Mouse (Mus musculus) spleen, postnatal 14 days (tissue): ENCODE data around the gene Pth1r.
A peak's percentile ranks its signal among the peaks of the same experiment; 100 is the strongest.

Source experiments
- DNase-seq, 2 experiments: peaks; one replicate each; pipeline ENCODE4 v3.0.0; 2021 to 2022; ENCODE audit warnings: low spot score in 2 of 2

Gene Pth1r

DNA sequence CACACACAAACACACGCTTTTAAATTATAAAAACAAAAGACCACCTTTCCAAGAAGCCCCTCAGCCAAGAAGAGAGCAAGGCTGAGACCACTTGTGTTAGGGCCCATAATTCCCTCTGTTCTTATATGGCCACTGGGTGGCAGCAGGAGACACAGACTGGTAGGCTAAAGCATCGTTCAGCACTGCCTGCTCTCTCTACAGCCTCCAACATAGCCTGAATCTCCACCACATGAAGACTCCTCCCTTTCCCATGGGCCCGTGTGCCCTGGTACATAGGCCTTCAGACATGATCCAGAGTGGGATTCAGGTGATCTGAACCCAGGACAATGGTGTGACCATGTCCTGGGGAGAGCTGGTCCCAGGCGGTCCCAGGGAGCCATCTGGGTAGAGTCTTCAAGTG lies 30.2 kb downstream of the Pth1r start:
- no peak for DNase-seq

DNA sequence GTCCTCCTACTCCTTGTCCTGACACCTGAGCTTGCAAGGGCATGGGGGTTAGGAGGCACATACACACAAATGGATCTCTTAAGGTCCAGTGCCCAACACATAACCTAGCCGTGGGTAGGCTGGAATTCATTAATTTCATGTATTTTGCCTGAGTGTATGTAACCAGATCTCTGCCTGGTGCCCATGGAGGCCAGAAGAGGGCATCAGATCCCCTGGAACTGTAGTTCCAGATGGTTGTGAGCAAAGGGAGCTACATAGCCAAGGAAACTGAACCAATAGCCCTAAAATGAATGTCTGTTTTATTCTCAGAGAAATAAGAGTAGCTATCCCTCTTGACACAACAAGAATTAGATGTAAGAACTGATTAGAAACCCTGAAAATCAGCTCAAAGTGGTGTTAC lies 31.5 kb downstream of the Pth1r start:
- no peak for DNase-seq

DNA sequence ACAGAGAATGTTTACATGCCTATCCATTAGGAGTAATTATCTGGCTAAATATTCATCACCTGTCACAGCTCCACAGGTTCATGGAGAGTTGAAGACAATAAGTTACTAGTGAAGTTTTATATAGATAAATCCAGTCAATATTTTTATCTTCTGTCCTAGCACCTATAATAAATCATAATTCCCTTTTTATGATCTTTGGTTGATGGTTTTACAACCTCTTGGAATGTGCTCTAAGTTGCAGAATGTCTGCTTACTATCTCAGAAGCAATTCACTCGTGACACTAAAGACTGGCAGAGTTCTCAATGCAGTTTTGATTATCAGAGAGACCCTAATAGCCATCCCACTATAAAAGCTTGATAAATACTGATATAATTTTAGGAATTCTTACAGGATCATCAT lies 33.6 kb downstream of the Pth1r start:
- no peak for DNase-seq

DNA sequence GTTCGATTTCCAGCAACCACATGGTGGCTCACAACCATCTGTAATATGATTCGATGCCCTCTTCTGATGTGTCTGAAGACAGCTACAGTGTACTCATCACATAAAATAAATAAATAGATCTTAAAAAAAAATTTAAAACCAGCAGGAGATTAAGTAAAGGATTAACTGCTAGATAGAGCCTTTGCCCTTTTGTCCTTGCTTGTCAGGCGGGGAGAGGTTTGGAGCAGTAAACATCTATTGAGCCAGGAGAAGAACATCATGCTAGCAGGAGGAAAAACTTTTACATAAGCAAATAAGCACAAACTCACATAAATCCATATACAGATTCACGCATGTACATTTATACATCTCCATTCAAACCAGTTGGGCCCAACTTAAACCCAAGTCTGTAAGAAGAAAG lies 34.4 kb downstream of the Pth1r start:
- no peak for DNase-seq

DNA sequence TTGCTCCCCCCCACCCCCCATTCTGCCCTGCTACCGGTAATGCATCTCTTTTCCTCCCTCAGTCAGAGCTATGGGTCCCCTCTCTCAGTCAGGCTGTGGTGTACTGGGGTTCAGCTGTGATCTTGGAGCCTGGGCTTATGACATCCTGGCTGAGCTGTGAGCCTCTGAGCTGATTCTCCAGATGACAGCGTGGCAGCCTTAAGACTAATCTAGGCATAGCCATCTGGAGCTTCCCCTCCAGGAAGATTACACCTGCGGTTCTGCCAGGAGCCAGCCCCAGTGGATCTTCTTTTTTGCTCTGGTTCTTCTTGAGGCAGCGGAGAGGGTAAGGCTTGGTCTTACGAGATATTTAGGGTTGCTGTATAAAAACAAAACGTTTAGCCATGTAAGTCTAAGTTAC lies 34.9 kb downstream of the Pth1r start:
- DNase-seq, result no peak

DNA sequence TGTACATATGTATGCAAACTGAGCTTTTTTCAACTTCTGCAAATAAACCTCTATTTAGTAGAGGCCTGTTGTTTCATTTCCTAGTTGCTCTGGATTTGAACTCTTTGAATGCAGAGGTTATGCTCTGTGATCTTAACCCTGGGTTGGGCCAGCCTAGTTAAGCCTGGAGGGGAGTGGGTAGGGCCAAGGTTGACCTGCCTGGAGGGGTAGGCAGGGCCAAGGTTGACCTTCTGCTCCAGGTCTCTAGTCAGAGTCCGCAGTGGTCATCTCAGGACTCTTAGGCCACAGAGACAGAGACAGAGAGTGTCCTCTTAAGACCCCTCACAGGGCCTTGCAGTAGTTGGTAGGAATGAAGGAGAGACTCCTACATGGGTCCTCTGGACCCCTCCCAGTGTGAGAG lies 35.4 kb downstream of the Pth1r start:
- no peak for DNase-seq

DNA sequence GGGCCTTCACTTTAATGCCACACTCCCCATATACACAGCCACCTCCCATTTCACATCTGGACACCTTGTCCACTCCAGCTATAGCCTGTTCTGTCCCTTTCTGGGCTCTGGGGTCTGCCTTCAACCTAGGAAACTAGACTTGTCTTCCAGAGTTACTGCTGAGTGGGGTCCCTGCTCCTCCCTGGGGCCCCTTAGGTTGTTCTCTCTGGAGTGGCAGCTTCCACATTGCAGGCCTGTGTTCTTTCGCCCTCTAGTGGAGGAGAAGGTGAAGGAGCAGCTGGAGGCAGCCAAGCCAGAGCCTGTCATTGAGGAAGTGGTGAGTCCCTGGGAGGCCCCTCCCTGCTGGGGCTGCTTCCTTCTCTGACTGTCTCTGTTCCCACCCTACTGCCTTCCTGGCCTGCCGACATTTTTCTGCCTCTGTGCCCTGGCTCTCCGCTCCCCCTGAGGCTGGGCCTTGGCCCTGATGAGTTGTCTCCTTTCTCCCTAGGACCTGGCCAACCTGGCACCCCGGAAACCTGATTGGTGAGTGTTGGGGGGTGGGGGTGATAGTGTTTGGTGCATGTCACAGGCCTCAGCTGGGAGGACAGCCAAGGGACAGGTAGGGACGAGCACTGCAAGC lies 37.2 kb downstream of the Pth1r start:
- DNase-seq, result peak; percentile 54 to 75

DNA sequence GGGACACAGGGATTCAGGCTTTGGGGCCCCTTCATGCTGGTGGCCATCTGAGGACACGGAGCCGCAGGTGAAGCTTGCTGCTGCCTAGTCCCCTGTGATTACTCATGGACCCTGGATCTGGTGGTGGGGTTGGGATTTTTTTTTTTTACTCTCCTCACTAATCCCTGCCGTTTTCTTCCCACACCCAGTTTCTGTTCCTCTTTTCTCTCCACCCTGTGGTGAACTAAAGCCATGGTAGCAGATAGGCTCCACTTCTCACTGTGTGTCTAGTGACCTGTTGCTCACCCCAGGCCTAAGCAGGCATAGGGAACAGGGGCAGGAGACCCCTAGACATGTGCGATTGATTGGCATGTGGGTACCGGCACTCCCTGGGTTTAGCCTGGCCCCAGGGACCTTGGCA lies 40.2 kb downstream of the Pth1r start:
- no peak for DNase-seq

DNA sequence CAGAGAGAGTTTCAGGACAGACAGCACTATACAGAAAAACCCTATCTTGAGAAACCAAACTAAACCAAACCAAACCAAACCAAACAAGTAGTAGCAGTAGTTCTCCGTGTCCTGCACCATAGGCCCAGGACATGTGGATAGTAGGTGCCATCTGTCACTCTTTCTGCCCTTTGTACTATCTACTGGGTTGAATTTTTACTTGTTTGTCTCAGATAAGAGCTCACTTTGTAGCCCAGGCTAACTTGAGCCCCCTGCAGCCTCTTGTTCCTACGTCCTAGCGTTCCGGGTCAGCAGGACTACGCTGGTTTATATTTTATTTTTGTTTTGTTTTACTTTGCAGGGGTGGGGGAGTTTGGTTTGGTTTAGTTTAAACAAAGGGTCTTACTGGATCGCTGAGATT lies 43.0 kb downstream of the Pth1r start:
- DNase-seq, result no peak

DNA sequence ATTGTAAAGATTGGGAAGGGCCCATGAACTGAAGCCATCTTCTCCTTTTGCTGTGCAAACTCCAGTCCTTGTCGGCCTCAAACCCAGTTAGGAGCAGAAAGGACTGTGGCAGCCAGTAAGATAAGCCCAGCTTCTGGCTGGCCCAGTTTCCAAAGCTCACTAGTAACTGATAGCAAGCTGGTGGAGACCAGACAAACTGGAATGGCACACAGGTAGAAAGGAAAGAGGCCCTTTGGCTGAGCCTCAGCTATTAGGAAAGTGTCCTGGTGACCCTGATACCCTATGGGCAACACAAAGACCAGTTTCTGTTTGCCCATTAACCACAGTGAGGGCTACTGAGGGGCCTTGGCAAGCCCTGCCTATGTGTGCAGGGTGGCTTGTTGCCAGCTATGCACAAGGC lies 44.1 kb downstream of the Pth1r start:
- no peak for DNase-seq

DNA sequence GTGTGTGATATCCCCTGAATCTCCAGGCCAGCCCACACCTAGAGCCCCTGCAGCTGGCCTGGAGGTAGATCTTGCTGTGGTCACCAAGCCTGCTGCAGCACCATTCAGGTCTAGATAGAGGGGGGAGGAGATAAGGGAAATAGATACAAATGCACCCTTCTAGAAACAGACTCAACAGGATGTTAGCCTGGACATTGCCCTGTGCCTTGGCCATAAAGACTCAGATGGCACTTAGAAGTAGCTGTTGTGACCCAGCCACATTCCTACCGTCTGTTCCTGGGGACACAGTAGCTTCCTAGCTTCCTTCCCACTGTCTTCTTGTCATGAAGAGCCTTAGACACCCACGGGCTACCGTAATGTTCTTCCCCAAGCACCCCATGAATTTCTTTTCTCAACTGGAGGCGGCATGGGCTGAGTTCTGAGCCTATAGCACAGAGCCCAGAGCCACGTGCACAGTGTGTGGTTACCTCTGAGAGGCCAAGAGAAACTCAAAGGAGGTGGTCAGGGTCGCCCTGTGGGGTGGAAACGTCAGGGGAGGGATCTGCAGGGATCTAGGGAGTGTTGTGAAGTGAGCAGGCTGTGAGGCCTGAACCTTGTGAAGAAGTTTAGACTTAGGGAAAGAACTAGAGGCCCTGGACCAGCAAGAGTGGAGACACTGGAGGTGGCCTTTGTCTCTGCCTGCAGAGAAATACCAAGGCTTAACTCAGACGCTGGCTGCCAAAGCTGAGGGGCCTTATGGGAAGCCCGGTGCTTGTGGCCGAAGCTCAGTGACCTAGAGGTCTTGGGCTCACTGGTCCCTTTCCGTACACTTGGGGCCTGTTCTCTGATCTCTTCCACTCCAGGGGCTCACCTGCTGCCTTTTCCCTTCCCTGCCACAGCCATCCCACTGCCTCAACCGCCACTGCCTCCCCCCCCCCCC lies 45.6 kb downstream of the Pth1r start:
- DNase-seq, result no peak

DNA sequence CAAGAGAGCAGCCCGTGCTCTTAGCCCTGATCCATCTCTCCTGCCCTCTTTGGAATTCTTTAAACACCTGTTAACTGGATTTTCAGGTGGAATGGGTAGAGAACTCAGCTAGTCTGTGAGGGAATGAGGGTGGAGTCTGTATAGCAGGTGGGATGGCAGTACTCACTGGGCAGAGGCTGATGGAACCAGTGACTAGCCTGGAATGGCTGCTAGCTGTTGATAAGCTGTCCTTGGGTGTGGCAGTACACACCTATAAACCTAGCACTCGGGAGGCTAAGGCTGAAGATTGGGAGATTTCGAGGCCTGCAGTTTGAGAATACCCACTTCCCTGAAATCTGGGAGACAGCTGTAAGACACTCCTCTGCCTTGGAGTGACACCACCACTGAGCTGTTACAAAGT lies 47.4 kb downstream of the Pth1r start:
- no peak for DNase-seq

DNA sequence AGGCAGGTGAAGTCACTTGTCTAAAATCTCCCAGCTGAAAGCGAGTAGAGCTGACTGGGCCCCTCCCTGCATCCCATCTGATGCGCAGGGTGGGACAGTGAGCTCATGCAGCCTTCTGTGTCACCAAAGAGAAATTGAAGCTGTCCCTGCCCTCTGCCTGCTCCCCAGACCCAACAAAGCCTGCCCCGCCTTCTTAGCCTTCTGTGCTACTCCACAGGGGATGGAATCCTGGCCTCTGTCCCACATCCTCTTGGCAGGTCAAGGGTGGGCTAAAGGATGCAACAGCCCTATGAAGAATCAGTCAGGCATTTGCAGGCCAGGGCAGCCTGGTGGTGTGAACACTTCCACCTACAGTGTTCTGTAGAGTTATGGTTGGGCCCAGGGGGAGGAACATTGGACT lies 49.5 kb downstream of the Pth1r start:
- DNase-seq, result no peak

DNA sequence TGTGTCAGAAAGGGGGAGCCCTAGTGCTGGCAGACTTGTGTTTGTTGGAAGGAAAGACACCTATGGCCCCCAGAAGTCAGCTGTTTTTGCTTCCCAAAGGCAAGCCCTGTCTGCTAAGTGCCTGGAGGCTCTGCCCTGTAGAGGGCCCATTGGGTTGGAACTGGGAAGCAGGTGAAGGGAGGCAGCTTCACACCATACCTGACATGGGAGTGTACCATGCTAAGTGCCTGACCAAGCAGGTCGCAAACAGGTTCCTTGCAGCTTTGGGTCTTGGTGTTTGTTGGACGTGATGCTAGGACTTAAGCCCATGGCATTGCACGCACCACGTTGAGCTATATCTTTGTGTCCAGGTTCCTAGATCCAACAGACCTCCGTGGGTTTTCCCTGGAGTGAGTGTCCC lies 50.5 kb downstream of the Pth1r start:
- DNase-seq, result no peak

DNA sequence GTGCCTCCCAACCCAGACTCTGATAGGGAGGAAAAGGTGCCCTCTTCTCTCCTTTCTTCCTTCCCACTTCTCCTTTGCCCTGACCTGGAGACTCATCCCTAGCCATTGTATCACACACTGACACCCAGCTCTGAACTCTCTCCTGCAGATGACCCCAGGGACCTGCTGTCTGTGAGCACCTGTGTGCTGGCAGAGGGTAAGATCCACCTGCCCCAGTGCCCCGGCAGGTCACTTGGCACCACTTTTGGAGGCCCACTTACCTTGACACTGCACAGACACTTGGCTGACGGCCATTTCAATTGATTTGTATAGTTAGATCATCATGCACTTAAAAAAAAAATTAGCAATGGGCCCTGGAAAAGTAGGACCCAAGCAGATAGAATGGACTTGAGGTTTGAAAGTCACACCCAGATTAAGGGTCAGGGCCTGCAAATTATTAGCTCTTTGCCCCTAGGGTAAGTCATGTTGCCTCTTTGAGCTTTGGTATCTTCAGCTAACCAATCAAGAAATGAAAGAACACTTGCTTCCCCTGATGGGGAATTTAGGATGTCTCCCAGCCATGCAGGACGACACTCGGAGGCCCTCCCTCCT lies 51.7 kb downstream of the Pth1r start:
- no peak for DNase-seq

DNA sequence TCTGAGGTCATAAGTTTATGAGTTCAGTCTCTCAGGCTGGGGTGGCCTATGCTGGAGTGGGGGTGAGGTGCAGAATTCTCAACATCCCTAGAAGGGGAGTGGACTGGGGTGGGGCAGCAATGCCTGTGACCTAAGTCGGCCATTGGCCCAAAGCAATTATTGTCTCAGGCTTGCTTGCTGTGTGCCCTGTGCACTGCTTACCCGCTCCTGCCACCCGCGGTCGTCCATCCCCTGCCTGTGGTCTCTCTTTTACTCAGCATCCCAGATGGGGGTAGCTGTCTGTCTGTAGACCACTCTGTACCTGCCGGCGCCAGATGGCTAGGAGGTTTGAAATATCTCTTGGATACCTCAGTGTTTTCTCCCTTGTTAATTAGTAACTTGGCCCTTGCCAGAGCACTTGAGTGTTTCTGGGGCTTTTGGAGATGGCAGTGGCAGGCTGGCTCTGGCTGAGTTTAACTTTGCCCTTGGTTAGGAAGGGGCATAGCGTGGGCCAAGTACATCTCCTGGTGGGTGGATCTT lies 57.6 kb downstream of the Pth1r start:
- no peak for DNase-seq

DNA sequence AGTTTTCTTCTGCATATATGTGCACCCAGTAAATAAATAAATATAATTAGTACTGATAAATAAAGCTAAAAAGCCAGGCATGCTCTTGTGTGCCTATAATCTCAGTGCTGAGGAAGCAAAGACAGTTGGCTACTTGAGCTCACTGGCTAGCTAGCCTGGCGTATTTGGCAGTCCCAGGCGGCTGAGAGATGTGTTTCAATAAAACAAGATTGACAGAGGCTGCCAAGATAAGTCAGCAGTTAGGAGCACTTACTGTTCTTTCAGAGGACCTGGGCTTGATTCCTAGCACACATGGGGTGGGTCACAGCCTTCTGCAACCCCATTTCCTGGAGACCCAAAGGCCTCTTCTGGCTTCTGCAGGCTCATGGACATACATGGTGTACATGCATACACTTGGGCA lies 59.1 kb downstream of the Pth1r start:
- no peak for DNase-seq

DNA sequence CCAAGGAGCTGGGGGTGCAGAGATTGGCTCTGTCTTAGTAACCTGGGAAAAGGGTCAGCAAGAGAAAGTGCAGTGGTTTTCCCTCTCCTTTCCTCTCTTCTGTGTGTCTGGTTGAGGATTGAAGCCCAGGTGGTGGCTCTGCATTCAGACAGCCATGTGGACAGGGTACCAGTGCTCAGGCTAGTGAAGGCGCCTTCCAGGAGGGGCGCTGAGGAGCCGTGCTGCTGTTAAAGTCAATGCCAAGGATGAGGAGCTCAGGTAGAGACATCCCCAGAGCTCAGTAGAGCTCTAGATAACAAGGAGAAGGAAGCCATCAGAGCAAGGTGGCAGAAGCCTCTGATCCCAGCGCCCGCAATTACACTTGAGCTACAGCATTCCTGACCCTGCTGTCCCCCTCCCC lies 59.9 kb downstream of the Pth1r start:
- DNase-seq, result no peak

DNA sequence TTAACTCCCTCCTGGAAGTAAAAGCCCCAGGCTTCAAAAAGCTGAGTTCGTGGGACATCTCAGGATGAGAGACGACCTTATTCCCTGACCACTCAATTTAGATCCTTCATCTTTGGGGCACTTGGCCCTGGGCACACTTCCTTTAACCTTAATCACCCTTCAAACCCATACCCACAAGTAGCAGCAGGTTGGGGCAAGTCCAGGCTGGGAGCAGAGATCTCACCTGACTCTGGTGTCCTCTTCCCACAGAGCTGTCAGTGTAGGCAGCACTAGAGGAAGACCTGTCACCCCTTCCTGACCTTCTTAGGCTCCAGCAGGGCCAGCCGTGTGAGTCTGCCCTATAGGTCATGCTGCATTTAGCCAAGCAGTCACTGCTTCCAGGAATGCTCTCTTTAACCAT lies 60.5 kb downstream of the Pth1r start:
- DNase-seq, result no peak

DNA sequence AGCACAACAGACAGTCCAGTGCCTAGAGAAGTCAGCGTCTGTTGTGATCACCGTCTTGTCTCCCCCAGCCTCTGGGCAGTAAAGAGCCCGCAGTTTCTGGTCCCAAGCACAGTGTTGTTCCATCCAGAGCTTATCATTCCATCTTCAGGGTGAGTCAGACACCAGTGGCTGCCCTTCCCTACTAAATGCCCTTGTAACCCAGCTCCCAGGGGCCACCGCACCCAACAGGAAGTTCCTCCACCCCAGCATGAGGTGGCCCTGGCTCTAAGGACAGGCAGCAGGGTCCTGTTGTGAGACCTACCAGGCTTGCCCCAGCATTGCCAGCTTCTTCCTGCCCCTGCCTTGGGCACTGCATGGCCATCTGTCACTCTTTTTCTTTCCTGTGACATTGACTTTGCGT lies 61.4 kb downstream of the Pth1r start:
- DNase-seq, result no peak

DNA sequence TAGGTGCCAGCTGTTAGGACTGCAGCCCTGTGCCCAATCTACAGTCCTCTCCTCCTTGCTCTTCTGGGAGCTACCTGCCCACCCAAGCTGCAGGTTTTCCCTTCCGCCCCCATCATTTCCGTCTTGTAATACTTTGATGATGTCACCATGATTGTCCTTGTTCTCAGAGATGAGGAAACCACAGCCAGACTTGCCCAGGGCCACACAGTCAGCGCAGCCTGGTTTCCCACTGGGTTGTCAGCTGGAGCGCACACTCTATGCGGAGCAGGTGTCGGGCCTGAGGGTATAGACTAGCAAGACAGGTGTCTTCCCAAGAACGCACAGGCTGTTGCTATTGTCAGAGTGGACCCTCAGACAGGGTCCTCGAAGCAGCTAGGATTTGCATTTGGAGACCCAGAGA lies 61.8 kb downstream of the Pth1r start:
- no peak for DNase-seq

DNA sequence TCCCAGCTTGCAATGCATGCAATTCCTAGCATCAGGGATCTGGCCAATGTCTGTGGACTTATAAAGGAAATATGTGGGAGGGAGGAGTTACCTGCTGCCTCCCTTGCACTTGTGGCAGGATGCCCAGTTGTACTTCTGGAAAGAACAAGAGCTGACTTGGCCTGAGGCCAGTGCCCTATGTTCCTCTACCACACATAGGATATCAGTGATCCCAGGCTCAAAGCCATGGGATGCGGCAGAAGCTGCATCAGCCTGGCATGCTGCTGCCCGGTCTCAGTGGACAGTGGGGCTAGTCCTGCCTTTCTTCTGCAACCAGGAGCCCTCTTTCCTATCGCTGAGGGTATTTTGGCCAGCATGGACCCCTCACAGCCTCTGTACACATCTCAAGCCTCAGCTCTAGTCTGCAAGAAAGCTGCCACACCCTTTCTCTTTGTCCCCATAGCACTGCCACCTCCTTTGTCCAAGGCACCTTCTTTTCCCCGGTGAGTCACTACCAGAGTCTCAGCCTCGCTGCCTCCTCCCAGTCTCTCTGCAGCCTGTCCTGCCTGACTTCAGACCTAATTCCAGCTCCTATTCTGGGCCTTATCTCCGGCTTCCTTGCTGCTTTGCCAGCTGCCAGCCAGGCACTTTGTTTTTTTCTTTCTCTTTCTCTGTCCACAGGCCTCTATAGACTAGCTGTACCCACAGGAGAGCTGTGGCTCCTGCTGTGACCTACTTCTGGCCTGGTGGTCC lies 62.7 kb downstream of the Pth1r start:
- no peak for DNase-seq
